Mouse (Mus musculus) cortical plate, adult 2 months (tissue): Measurements from ENCODE around the gene Itgae. TPM values are rescaled to one million over a fixed set of nuclear protein-coding genes. Genes with fewer than 3 reads are reported as not detected.

Experiments used
- H3K27ac ChIP-seq: fragments of 200-500 bp; 2 replicates; pipeline ENCODE4 v1.5.1; 2012; ENCODE audit warnings: low read length, control low read depth, inconsistent platforms; ENCODE audit not compliant: insufficient read depth
- H3K4me1 ChIP-seq: fragments of 200-500 bp; 2 replicates; pipeline ENCODE4 v1.6.1; 2011; ENCODE audit warnings: low read length; ENCODE audit not compliant: control insufficient read depth, insufficient read depth
- H3K4me3 ChIP-seq: fragments of 200-500 bp; 2 replicates; pipeline ENCODE4 v1.5.1; 2011; ENCODE audit warnings: mild to moderate bottlenecking, low read length, control low read depth; ENCODE audit not compliant: insufficient read depth
- CTCF ChIP-seq: fragments of 200-500 bp; IDR thresholded peaks from 2 replicates; pipeline ENCODE4 v1.5.1; 2011; ENCODE audit warnings: mild to moderate bottlenecking, control low read depth, low read length; ENCODE audit not compliant: insufficient read depth; ENCODE audit errors: extremely low read depth
- POLR2A ChIP-seq: fragments of 200-500 bp; IDR thresholded peaks from 2 replicates; pipeline ENCODE4 v1.6.1; 2011; ENCODE audit warnings: mild to moderate bottlenecking, low read length, control low read depth; ENCODE audit not compliant: insufficient read depth; ENCODE audit errors: extremely low read depth
- polyA plus RNA-seq: library from polyadenylated mRNA; depleted of rRNA; stranded (reverse); fragments of >200 nt; gene quantifications from 2 replicates; pipeline ENCODE4 v1.2.3, GENCODE M21; 2012; rRNA removed

The Itgae gene
- polyA plus RNA-seq, 1 experiment, result 0.21 TPM

GRCm38 (mm10) chr11:73172186-73172585 lies 81.8 kb downstream of the Itgae start:
- H3K4me3 ChIP-seq, result no peak overlapping the region
- H3K4me1 ChIP-seq, result peaks cover 5% of the 10 kb centered on the region; the same call in 1 of the 2 replicates
- H3K27ac ChIP-seq, result no peak overlapping the region
- TF ChIP-seq POLR2A (no peak), CTCF (no peak)

- peak overlapping the region; percentile 84; the same call in 1 of the 2 replicates for H3K4me3 ChIP-seq
- TF ChIP-seq POLR2A (no peak), CTCF (no peak)
- H3K4me1 ChIP-seq, result peaks cover 5% of the 10 kb centered on the region; the same call in 1 of the 2 replicates
- no peak overlapping the region for H3K27ac ChIP-seq
These were observed 85.2 kb downstream of the Itgae start for GRCm38 (mm10) chr11:73175612-73176011.

GRCm38 (mm10) chr11:73176186-73176585 lies 85.8 kb downstream of the Itgae start:
- Histone ChIP-seq H3K4me3 (peak overlapping the region; percentile 84), H3K27ac (0 out of 2 replicates have a peak overlapping the region, but pooled peaks have one; percentile 53), H3K4me1 (peaks cover 5% of the 10 kb centered on the region; the same call in 1 of the 2 replicates)
- TF ChIP-seq POLR2A, result no peak
- no peak for TF ChIP-seq CTCF

- peak; percentile 85 for TF ChIP-seq POLR2A
- no peak for TF ChIP-seq CTCF
- H3K4me1 ChIP-seq, result peaks cover 5% of the 10 kb centered on the region; the same call in 1 of the 2 replicates
- peak within 1 kb of the TSS; percentile 89 for H3K27ac ChIP-seq
- peak within 1 kb of the TSS; percentile 84 for H3K4me3 ChIP-seq
These were observed 86.5 kb downstream of the Itgae start, which contains the start of the genes Emc6 and Tax1bp3 for GRCm38 (mm10) chr11:73176608-73177508. Gene Emc6 (minus strand): TSS chr11:73177037. Gene Tax1bp3 (plus strand): TSS chr11:73177083.

- no peak for TF ChIP-seq POLR2A
- no peak for TF ChIP-seq CTCF
- peaks cover 4% of the 10 kb centered on the region; the same call in 1 of the 2 replicates for H3K4me1 ChIP-seq
- H3K4me3 ChIP-seq, result peak overlapping the region; percentile 84
These were observed 87.1 kb downstream of the Itgae start for GRCm38 (mm10) chr11:73177509-73177875.

GRCm38 (mm10) chr11:73177895-73178294 lies 87.5 kb downstream of the Itgae start:
- H3K4me3 ChIP-seq, result peak overlapping the region; percentile 84
- TF ChIP-seq POLR2A (no peak), CTCF (no peak)
- peaks cover 4% of the 10 kb centered on the region; the same call in 1 of the 2 replicates for H3K4me1 ChIP-seq
- peak overlapping the region; percentile 89; the same call in 1 of the 2 replicates for H3K27ac ChIP-seq

More at GRCm38 (mm10) chr11:73177509-73177875, 87.1 kb downstream of the Itgae start:
- peak overlapping the region; percentile 89 for H3K27ac ChIP-seq

- H3K4me1 ChIP-seq, result no peaks in the 10 kb centered on the region
- H3K4me3 ChIP-seq, result no peak overlapping the region
- no peak overlapping the region for H3K27ac ChIP-seq
- no peak for TF ChIP-seq POLR2A
- TF ChIP-seq CTCF, result no peak
These were observed 95.7 kb downstream of the Itgae start for GRCm38 (mm10) chr11:73185872-73186615.

GRCm38 (mm10) chr11:73187231-73187630 lies 96.8 kb downstream of the Itgae start:
- no peak for TF ChIP-seq CTCF
- TF ChIP-seq POLR2A, result no peak
- H3K27ac ChIP-seq, result no peak overlapping the region
- H3K4me1 ChIP-seq, result no peaks in the 10 kb centered on the region
- H3K4me3 ChIP-seq, result no peak overlapping the region

GRCm38 (mm10) chr11:73193047-73193446 lies 102.7 kb downstream of the Itgae start:
- TF ChIP-seq CTCF (no peak), POLR2A (no peak)
- Histone ChIP-seq H3K4me3 (no peak overlapping the region), H3K27ac (no peak overlapping the region), H3K4me1 (peaks cover 2% of the 10 kb centered on the region; the same call in 1 of the 2 replicates)

- Histone ChIP-seq H3K4me3 (no peak overlapping the region), H3K4me1 (peaks cover 2% of the 10 kb centered on the region; the same call in 1 of the 2 replicates), H3K27ac (no peak overlapping the region)
- TF ChIP-seq CTCF (no peak), POLR2A (no peak)
These were observed 104.1 kb downstream of the Itgae start for GRCm38 (mm10) chr11:73194444-73194843.

Other genes with a start within 250 kb of the Itgae start
- 4.4 and 4.6 TPM in 2 replicates for gene Atp2a3, start 129.4 kb upstream of the Itgae start, polyA plus RNA-seq
- gene P2rx1, start 91.5 kb upstream of the Itgae start, polyA plus RNA-seq, result 0.52 and 0.78 TPM in 2 replicates
- 90.0 and 103 TPM in 2 replicates for gene Camkk1, start 71.6 kb upstream of the Itgae start, polyA plus RNA-seq
- 4.5 and 4.7 TPM in 2 replicates for gene Ncbp3, start 42.8 kb upstream of the Itgae start, polyA plus RNA-seq
- 0.13 and 0.15 TPM in 2 replicates for gene Haspin, start 47.7 kb downstream of the Itgae start, polyA plus RNA-seq
- 0.35 and 0.68 TPM in 2 replicates for gene P2rx5, start 69.8 kb downstream of the Itgae start, polyA plus RNA-seq
- gene Emc6, start 86.5 kb downstream of the Itgae start, polyA plus RNA-seq, result 62.8 and 69.7 TPM in 2 replicates
- 13.3 and 13.6 TPM in 2 replicates for gene Tax1bp3, start 86.5 kb downstream of the Itgae start, polyA plus RNA-seq
- gene Ctns, start 108.5 kb downstream of the Itgae start, polyA plus RNA-seq, result 23.5 and 24.5 TPM in 2 replicates
- gene Shpk, start 108.9 kb downstream of the Itgae start, polyA plus RNA-seq, result 4.1 and 4.4 TPM in 2 replicates
- 0.13 and 0.19 TPM in 2 replicates for gene Trpv1, start 143.7 kb downstream of the Itgae start, polyA plus RNA-seq
- 0.52 and 0.62 TPM in 2 replicates for gene Trpv3, start 176.8 kb downstream of the Itgae start, polyA plus RNA-seq
- gene Aspa, start 239.0 kb downstream of the Itgae start, polyA plus RNA-seq, result 29.5 and 34.3 TPM in 2 replicates
- not detected in 2 replicates for gene Gm49340, start 239.2 kb downstream of the Itgae start, polyA plus RNA-seq
- 0.08 and 0.13 TPM in 2 replicates for gene Spata22, start 239.2 kb downstream of the Itgae start, polyA plus RNA-seq